Mouse (Mus musculus): ENCODE data around the gene Ang.

The Ang gene

GRCm38 (mm10) chr14:51128775-51129623 lies 38.0 kb downstream of the Ang start:
- no peak for ATAC-seq (ENCODE audit: low TSS enrichment)

DNA sequence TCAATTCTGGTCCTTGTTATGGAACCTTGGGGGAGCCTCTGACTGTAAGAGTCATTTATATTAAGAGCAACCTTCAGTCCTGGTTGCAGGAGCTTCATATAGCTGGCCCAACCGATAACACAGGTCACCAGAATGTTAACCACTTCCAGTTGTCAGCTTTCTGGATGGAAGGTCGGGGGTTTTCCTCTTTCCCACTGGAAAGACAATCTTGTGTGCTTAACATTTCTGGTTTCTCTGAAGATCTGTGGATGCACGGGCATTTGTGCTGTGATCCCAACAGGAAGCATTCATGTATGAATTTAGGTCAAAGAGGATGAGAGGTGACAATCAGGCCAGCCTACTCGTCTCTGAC lies 38.6 kb downstream of the Ang start:
- ATAC-seq (ENCODE audit: low TSS enrichment) = no peak

DNA sequence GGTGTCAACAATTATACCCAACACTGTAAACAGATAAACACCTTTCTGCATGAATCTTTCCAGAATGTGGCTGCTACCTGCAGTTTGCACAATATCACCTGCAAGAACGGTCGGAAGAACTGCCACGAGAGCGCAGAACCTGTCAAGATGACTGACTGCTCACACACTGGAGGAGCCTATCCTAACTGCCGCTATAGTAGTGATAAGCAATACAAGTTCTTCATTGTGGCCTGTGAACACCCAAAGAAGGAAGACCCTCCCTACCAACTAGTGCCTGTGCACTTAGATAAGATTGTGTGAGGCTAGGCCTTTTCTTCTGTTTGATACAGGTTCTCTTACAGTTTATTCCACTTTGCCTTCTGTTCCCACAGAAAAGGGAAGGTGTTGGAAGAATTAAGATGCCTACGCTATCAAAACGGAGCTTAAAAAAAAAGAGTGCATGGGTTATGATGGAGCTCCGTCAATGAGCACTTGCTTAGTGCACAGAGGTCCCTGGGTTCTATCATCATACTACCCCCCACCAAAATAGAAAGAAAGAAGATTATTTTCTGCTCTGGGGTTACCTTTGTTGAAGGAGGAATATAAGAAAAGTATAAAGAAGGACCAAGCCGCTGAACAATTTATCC lies 39.5 kb downstream of the Ang start:
- ATAC-seq (ENCODE audit: low TSS enrichment) = no peak

- no peak for ATAC-seq (ENCODE audit: low TSS enrichment)
Observed at GRCm38 (mm10) chr14:51131086-51131815, 40.3 kb downstream of the Ang start.

DNA sequence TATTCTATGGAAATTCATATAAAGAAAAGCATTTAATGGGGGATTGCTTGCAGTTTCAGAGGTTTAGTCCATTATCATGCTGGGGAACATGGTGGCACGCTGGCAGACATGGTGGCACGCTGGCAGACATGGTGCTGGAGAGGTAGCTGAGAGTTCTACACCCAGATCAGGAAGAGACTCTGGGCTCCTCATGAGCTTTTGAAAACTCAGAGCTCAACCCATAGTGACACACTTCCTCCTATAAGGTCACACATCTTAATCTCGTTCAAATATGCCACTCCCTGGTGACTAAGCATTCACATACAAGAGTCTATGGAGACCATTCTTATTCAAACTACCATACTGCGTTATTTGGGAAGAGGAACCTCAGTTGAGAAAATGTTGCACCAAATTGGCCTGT lies 41.4 kb downstream of the Ang start:
- no peak for ATAC-seq (ENCODE audit: low TSS enrichment)

DNA sequence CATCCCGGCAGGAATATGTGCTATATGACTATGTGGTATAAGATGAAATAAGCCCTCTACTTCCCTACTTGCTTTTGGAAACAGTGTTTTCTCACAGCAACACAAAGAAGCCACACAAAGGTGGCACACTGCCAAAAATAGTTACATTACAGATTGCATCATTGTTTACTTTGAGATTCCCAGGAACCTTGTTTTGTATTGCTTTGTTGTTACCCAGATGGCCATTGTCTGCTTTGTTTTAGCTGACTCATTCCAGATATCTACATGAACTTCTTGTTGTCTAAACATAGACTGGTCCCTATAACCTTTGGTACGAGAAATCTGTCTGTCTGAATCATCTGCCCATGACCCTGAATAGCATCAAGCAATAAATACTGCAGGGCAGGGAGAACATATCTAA lies 49.4 kb downstream of the Ang start:
- no peak for ATAC-seq (ENCODE audit: low TSS enrichment)

DNA sequence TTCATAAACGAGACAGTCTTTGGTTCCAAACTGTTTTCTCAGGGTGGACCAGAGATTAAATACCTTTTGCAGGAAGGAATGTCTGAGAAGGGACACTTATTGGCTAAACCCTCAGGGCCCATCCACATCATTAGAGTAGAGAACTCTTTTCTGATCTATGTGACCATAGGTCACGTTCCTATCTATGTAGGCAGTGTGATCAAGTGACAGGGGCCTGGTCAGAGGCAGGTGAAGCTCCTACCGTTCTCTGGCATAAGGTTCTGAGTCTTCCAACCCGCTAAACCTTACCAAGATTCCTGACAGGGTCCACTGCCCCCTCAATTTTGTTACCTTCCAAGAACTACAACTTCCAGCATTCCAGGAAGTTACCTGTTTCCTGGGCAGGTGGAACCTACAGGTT lies 51.2 kb downstream of the Ang start:
- ATAC-seq (ENCODE audit: low TSS enrichment) = no peak

GRCm38 (mm10) chr14:51142568-51142967 lies 51.6 kb downstream of the Ang start:
- ATAC-seq (ENCODE audit: low TSS enrichment) = no peak

- ATAC-seq (ENCODE audit: low TSS enrichment) = peak; percentile 59
Observed at GRCm38 (mm10) chr14:51143287-51143686, 52.3 kb downstream of the Ang start.

DNA sequence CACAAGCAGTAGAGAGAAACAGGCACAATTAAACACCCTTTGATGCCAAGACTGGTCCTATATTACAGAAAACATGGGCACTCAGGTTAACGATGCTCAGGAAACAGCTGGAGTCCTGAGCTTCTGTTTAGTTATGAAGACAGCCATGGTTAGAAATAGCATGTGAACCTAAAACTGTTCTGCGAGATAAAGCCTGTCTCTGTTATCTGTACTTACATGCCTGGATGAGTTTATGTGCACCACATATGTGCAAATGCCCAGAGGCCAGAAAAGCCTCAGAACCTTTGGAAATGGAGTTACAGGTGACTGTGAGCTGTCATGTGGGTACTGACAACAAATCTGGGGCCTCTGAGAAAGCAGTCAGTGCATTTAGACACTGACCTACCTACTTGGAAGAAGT lies 53.0 kb downstream of the Ang start:
- ATAC-seq (ENCODE audit: low TSS enrichment) = no peak

DNA sequence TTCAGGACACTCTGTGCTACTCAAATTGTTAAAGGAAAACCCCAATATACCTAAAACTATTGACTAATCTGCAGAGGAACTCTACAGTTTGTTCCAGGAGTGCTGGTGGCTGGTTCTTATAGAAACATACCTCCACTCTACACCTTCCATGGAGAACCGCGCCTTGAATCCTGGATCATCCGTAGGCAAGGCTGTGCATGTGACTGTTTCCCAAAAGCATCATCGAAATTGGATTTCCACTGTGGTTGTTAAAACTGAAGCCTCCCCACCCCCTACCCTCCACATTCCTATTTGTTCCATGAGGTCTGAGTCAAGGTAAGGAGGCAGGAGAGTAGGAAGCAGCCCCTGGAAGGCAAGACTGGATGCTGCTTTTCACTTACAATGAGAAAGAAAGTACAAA lies 53.5 kb downstream of the Ang start:
- ATAC-seq (ENCODE audit: low TSS enrichment) = no peak

- ATAC-seq (ENCODE audit: low TSS enrichment) = no peak; the same call in 1 of the 2 replicates
Observed at GRCm38 (mm10) chr14:51145521-51145920, 54.6 kb downstream of the Ang start.

DNA sequence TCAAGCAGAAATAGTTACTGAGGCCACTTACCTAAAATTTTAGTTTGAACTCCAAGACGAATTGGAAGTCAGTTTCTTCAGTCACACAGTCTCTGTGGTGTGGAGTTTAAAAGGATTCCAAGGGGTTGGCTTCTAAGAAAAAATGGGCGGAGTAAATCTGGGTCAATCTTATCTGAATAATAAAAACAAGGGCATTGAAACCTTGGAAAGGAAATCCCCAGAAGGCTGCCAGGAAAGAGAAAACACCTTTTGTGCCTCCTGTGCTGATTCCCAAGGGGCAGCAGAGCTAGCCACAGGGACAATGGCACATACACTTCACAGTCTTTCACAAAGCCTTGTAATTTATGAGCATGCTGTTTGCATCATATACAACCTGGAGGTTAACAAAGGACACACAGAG lies 55.7 kb downstream of the Ang start, which contains the start of gene Rnase1:
Gene Rnase1, minus strand, starts transcription at position 101 of the 400 bp plus-strand sequence.
- ATAC-seq (ENCODE audit: low TSS enrichment) = no peak

- no peak for ATAC-seq (ENCODE audit: low TSS enrichment)
Observed at GRCm38 (mm10) chr14:51148006-51148405, 57.1 kb downstream of the Ang start.

GRCm38 (mm10) chr14:51149164-51149563 lies 58.2 kb downstream of the Ang start:
- ATAC-seq (ENCODE audit: low TSS enrichment) = no peak

- ATAC-seq (ENCODE audit: low TSS enrichment) = no peak
Observed at GRCm38 (mm10) chr14:51150206-51150831, 59.4 kb downstream of the Ang start.

Data from frontal cortex, adult (tissue).